In the genomic region with DNA sequence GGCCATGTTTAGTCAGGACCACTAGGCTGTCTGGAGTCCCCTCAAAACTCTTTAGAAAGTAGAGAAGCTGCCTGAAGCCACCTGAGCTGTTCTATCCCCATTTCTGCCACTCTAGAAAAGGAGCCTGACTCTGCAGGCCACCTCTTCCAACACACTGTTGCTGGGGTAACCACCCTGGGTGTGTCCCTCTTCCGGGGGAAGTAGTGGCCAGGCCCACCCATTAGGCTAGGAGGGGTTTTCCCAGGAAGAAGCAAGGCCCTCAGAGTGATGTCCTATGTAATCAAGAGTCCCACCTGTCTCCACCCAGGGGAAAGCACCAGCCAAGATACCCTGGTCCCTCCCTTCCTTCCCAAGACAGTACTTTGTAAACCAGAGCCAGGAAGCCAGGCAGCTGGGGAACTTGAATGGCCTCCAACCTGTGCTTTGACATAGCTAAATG, we compare ENCODE assay signal across 8 mouse cellular contexts. TPM values are rescaled to one million over a fixed set of nuclear protein-coding genes. Genes with fewer than 3 reads are reported as not detected.
DNase-seq lines count a peak whose midpoint lies in the region; ATAC-seq and TF ChIP-seq lines count a peak whose summit lies in the region.

No protein-coding gene starts in this region.

- peak overlapping the region; percentile 87 for H3K27ac ChIP-seq in liver, embryonic 14.5 days

- H3K9ac ChIP-seq in liver, embryonic 14.5 days (replicated peaks) = peak overlapping the region; percentile 34; the same call in 1 of the 2 replicates

- DNase-seq in 3T3-L1 (ENCODE audit: low read depth, low spot score) = peak; percentile 36
- DNase-seq in CD4-positive, CD25-positive, alpha-beta regulatory T cell, adult 2 months (ENCODE audit: low read depth, low spot score) = peak; percentile 43
- DNase-seq in liver, embryonic 14.5 days (ENCODE audit: low read depth in 3 of 3, low spot score in 3 of 3) = peak in 1 of 3 experiments; percentile 91
- no peak for DNase-seq in frontal cortex, postnatal 36 days (ENCODE audit: low spot score in 2 of 2)
- DNase-seq in layer of hippocampus, adult 18-20 months (ENCODE audit: low spot score in 2 of 2) = no peak
- DNase-seq in retina, postnatal 1 day = no peak

- no peak overlapping the region for H3K4me3 ChIP-seq in liver, embryonic 14.5 days (ENCODE audit: insufficient read depth in 1 of 2, low read depth in 2 of 2, low read length in 2 of 2)

- peaks cover 25 to 35% of the 10 kb centered on the region in 2 experiments for H3K4me1 ChIP-seq in liver, embryonic 14.5 days (replicated peaks; ENCODE audit: control insufficient read depth in 2 of 2, insufficient read depth in 2 of 2, low read length in 1 of 2)

- no peaks in the 10 kb centered on the region for H3K27me3 ChIP-seq in liver, embryonic 14.5 days (ENCODE audit: control insufficient read depth, insufficient read depth, low read length)

- H3K4me2 ChIP-seq in liver, embryonic 14.5 days (ENCODE audit: low read depth) = peak overlapping the region; percentile 11

- no peak for TF ChIP-seq EP300 in liver, embryonic 14.5 days (IDR thresholded peaks at IDR 0.05; ENCODE audit: low read depth)

- WGBS in liver, embryonic 14.5 days (ENCODE audit: insufficient replicate concordance) = 19% methylated on average over 1 of the region's 1 CpGs

- 0 out of 2 replicates have a peak, but pooled peaks have one; percentile 1 for TF ChIP-seq CTCF in liver, embryonic 14.5 days (IDR thresholded peaks at IDR 0.05; ENCODE audit: low read depth)

- no peaks in the 10 kb centered on the region for H3K9me3 ChIP-seq in liver, embryonic 14.5 days (ENCODE audit: control insufficient read depth, low read length)

- peak; percentile 27; the same call in 1 of the 2 replicates for ATAC-seq in granulocyte monocyte progenitor cell, adult 5-6 weeks (replicated peaks; ENCODE audit: poor library complexity, severe bottlenecking)
- ATAC-seq in liver, embryonic 14.5 days (ENCODE audit: insufficient read depth) = peak; percentile 82
- no peak for ATAC-seq in cerebellum, adult (ENCODE audit: insufficient number of reproducible peaks, low FRiP score, low TSS enrichment)

- no peaks in the 10 kb centered on the region for H3K36me3 ChIP-seq in liver, embryonic 14.5 days (replicated peaks; ENCODE audit: control insufficient read depth, insufficient read depth, low read depth)

RNA-seq across cellular contexts. Expression of gene Klf11, which starts 17.3 kb away (rescaled TPM):
- 7.1 and 13.2 TPM in 2 replicates for total RNA-seq in granulocyte monocyte progenitor cell, adult 5-6 weeks (2014; fragmentation: Nextera tagmentation)
- 10.0 and 12.7 TPM in 2 replicates for total RNA-seq in granulocyte monocyte progenitor cell, adult 5-6 weeks (2017)
- 5.4 TPM in 2 replicates for polyA plus RNA-seq in liver, embryonic 14.5 days (2012; rRNA removed)
- 6.9 and 7.7 TPM in 2 replicates for polyA plus RNA-seq in liver, embryonic 14.5 days (2014; fragmentation: Nextera tagmentation; extraction: Ambion mirVana)
- total RNA-seq in layer of hippocampus, adult 18-20 months (2021) = 1 to 10 TPM; 2.9 to 4.6 TPM

RNA-seq across cellular contexts. Expression of gene Cys1, which starts 47.8 kb away (rescaled TPM):
- total RNA-seq in granulocyte monocyte progenitor cell, adult 5-6 weeks (2014; fragmentation: Nextera tagmentation) = not detected in 2 replicates
- total RNA-seq in granulocyte monocyte progenitor cell, adult 5-6 weeks (2017) = not detected in 2 replicates
- 0.74 and 1.2 TPM in 2 replicates for polyA plus RNA-seq in liver, embryonic 14.5 days (2012; rRNA removed)
- polyA plus RNA-seq in liver, embryonic 14.5 days (2014; fragmentation: Nextera tagmentation; extraction: Ambion mirVana) = 0.28 and 0.40 TPM in 2 replicates
- 10 to 100 TPM; 30.2 to 35.4 TPM for total RNA-seq in layer of hippocampus, adult 18-20 months (2021)

Comparison
In these comparisons a context has a peak if more than half of its experiments do, and no peak if none do; other contexts are left out.
1. DNase-seq: peak in 3T3-L1 (single experiment) and CD4-positive, CD25-positive, alpha-beta regulatory T cell, adult 2 months (single experiment); none in frontal cortex, postnatal 36 days (0 of 2), layer of hippocampus, adult 18-20 months (0 of 2) and retina, postnatal 1 day (single experiment).
2. RNA of gene Cys1, which starts 47.8 kb away (total RNA-seq): 30.2 to 35.4 TPM in layer of hippocampus, adult 18-20 months; not detected in granulocyte monocyte progenitor cell, adult 5-6 weeks; every median in the first group is over 10 times any median in the second.